ENCODE assay signal across 16 mouse cellular contexts in the genomic region with DNA sequence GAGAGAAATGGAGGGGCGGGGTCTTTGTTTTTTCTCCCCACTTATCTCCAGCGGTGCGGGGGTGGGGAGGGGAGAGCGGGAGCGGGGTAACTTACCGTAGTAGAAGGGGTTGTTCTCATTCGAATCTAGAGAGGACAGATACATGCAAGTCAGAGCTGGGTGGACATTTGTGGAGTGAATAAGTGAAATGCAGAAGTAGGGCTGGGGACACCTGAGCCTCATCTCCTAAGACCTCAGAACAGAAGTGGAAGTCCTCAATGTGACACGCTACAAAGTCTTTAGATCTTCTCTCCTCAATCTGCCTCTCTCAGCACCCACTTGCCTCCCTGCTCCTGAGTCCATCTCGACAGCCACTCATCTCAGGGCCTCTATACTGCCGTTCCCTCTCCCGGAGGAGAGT. TPM values are rescaled to one million over a fixed set of nuclear protein-coding genes. Genes with fewer than 3 reads are reported as not detected.
"Had no signal": no experiment of that assay in that cellular context is flagged by ENCODE, and none has a peak within 500 bp of the region (broad histone marks: within the 10 kb centered on the region; RNA-seq: fewer than 3 reads in every experiment).

No protein-coding gene starts in this region.

- H3K9me3 ChIP-seq: liver, embryonic 15.5 days; lung, embryonic 15.5 days had no signal

- H3K4me3 ChIP-seq: left cerebral cortex, adult 2 months; liver, embryonic 15.5 days; lung, embryonic 15.5 days had no signal

- H3K27me3 ChIP-seq: liver, embryonic 15.5 days; lung, embryonic 15.5 days had no signal

- H3K9ac ChIP-seq: liver, embryonic 15.5 days; lung, embryonic 15.5 days had no signal

- H3K27ac ChIP-seq: kidney, postnatal 0 days; left cerebral cortex, adult 2 months; liver, embryonic 15.5 days; lung, embryonic 15.5 days had no signal

- DNase-seq: kidney, adult 2 months; kidney, postnatal 25 days; layer of hippocampus, postnatal 36 days; lung, adult 18-20 months; midbrain, embryonic 14.5 days had no signal

- H3K36me3 ChIP-seq: liver, embryonic 15.5 days; lung, embryonic 15.5 days had no signal

RNA-seq across cellular contexts. Expression of a gene that starts 16.0 kb away (rescaled TPM):
- total RNA-seq: liver, adult 2 months; megakaryocyte progenitor cell, adult 5-6 weeks; megakaryocyte-erythroid progenitor cell, adult 5-6 weeks had no signal

RNA-seq across cellular contexts. Expression of a gene that starts 21.7 kb away (rescaled TPM):
- total RNA-seq: megakaryocyte progenitor cell, adult 5-6 weeks; megakaryocyte-erythroid progenitor cell, adult 5-6 weeks had no signal

RNA-seq across cellular contexts. Expression of a gene that starts 23.9 kb away (rescaled TPM):
- total RNA-seq: megakaryocyte-erythroid progenitor cell, adult 5-6 weeks had no signal
- polyA plus RNA-seq: liver, embryonic 15.5 days; neural tube, embryonic 14.5 days had no signal

RNA-seq across cellular contexts. Expression of a gene that starts 41.2 kb away (rescaled TPM):
- total RNA-seq: layer of hippocampus, postnatal 36 days; left cerebral cortex, adult 2 months; left cerebral cortex, postnatal 10 days; left cerebral cortex, postnatal 36 days; megakaryocyte progenitor cell, adult 5-6 weeks; megakaryocyte-erythroid progenitor cell, adult 5-6 weeks had no signal
- polyA plus RNA-seq: midbrain, embryonic 14.5 days; midbrain, postnatal 0 days; neural tube, embryonic 14.5 days had no signal
